10 mouse cellular contexts compared by ENCODE assay signal in the genomic region with DNA sequence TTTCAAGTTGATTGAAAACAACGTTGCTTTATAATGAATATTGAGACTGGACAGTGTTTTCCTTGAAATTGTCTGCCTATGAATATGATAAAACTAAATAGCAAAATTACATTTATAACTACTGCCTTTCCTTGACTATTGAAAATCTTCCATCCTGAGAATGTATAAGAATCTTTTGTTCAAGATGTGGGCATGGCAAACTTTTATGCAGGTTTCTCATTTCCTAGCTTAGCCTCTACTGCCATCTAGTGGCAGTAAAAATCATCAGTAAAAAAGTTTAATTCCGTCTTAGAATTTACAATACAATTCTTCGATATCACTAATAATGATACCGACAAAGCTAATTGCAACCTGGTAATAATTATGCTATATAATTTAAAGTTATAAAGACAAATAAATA.
DNase-seq lines count a peak whose midpoint lies in the region; ATAC-seq and TF ChIP-seq lines count a peak whose summit lies in the region.
"Had no signal": no experiment of that assay in that cellular context is flagged by ENCODE, and none has a peak within 500 bp of the region (broad histone marks: within the 10 kb centered on the region; RNA-seq: fewer than 3 reads in every experiment).

No protein-coding gene starts in this region.

- peak; percentile 41 for ATAC-seq in forebrain, embryonic 14.5 days
- no peak for ATAC-seq in limb, embryonic 14.5 days (ENCODE audit: low FRiP score, low read depth)
- ATAC-seq in Patski, result no peak
- ATAC-seq in midbrain, embryonic 15.5 days (replicated peaks), result peak; percentile 53
- ATAC-seq: intestine, embryonic 16.5 days had no signal

- H3K4me1 ChIP-seq in forebrain, embryonic 14.5 days (ENCODE audit: control insufficient read depth, insufficient read depth, low read length), result no peaks in the 10 kb centered on the region
- no peaks in the 10 kb centered on the region for H3K4me1 ChIP-seq in forebrain, embryonic 10.5 days
- H3K4me1 ChIP-seq in limb, embryonic 14.5 days (ENCODE audit: control insufficient read depth, insufficient read depth, low read length), result no peaks in the 10 kb centered on the region
- no peaks in the 10 kb centered on the region for H3K4me1 ChIP-seq in limb, embryonic 10.5 days
- H3K4me1 ChIP-seq in midbrain, embryonic 15.5 days, result 0 out of 2 replicates have a peak, but pooled peaks cover 4% of the 10 kb centered on the region

- in situ Hi-C loops in Patski (cut with MboI; ENCODE audit: low pct_unique_long_range_greater_than_20kb), result loop anchor here (10.0 to 25.0 kb wide), 2 partner anchors 1238 to 1520 kb away; no protein-coding TSS in a partner anchor

- DNase-seq in forebrain, embryonic 14.5 days (ENCODE audit: low spot score), result peak; percentile 87
- DNase-seq in forebrain, embryonic 10.5 days (ENCODE audit: extremely low spot score, low spot score), result no peak
- DNase-seq in limb, embryonic 14.5 days (ENCODE audit: low spot score), result peak; percentile 40
- no peak for DNase-seq in limb, embryonic 10.5 days (ENCODE audit: low spot score)
- DNase-seq in Patski (ENCODE audit: low read depth, low spot score), result no peak
- DNase-seq in urinary bladder, postnatal 36 days (ENCODE audit: low spot score in 2 of 2), result no peak
- no peak for DNase-seq in thymus, adult 18-20 months

- no peak overlapping the region for H3K4me3 ChIP-seq in forebrain, embryonic 14.5 days (ENCODE audit: low read depth, low read length)
- no peak overlapping the region for H3K4me3 ChIP-seq in forebrain, embryonic 10.5 days
- H3K4me3 ChIP-seq in limb, embryonic 14.5 days (replicated peaks; ENCODE audit: low read length), result no peak overlapping the region
- no peak overlapping the region for H3K4me3 ChIP-seq in limb, embryonic 10.5 days
- no peak overlapping the region for H3K4me3 ChIP-seq in midbrain, embryonic 15.5 days
- H3K4me3 ChIP-seq: erythroblast, embryonic 14.5 days had no signal

- CTCF ChIA-PET in Patski (lab: Charles Lee), result interaction anchor here (1.0 to 1.2 kb wide), 3 partner anchors 10 to 1359 kb away, joined by 3 to 4 read pairs (median 3); no protein-coding TSS in a partner anchor

- H3K27me3 ChIP-seq in forebrain, embryonic 14.5 days (replicated peaks; ENCODE audit: control insufficient read depth, insufficient read depth, low read length), result no peaks in the 10 kb centered on the region
- H3K27me3 ChIP-seq in forebrain, embryonic 10.5 days (ENCODE audit: poor library complexity, severe bottlenecking), result no peaks in the 10 kb centered on the region
- H3K27me3 ChIP-seq in limb, embryonic 14.5 days (ENCODE audit: control insufficient read depth, insufficient read depth, low read length), result no peaks in the 10 kb centered on the region
- H3K27me3 ChIP-seq in limb, embryonic 10.5 days (ENCODE audit: low read depth, poor library complexity, severe bottlenecking), result no peaks in the 10 kb centered on the region
- H3K27me3 ChIP-seq in Patski, result peaks cover 50% of the 10 kb centered on the region
- no peaks in the 10 kb centered on the region for H3K27me3 ChIP-seq in midbrain, embryonic 15.5 days (replicated peaks)

- no peaks in the 10 kb centered on the region for H3K36me3 ChIP-seq in forebrain, embryonic 14.5 days (ENCODE audit: control insufficient read depth, insufficient read depth, low read length)
- H3K36me3 ChIP-seq in forebrain, embryonic 10.5 days (replicated peaks), result no peaks in the 10 kb centered on the region
- no peaks in the 10 kb centered on the region for H3K36me3 ChIP-seq in limb, embryonic 14.5 days (ENCODE audit: control insufficient read depth, insufficient read depth, low read length)
- no peaks in the 10 kb centered on the region for H3K36me3 ChIP-seq in limb, embryonic 10.5 days
- H3K36me3 ChIP-seq in midbrain, embryonic 15.5 days (replicated peaks), result no peaks in the 10 kb centered on the region

- no peak overlapping the region for H3K9ac ChIP-seq in forebrain, embryonic 14.5 days (ENCODE audit: low read length)
- H3K9ac ChIP-seq in limb, embryonic 14.5 days (ENCODE audit: low read depth, low read length, severe bottlenecking), result no peak overlapping the region
- no peak overlapping the region for H3K9ac ChIP-seq in midbrain, embryonic 15.5 days

- H3K9me3 ChIP-seq in forebrain, embryonic 14.5 days (replicated peaks; ENCODE audit: control insufficient read depth, low read length), result no peaks in the 10 kb centered on the region
- H3K9me3 ChIP-seq in forebrain, embryonic 10.5 days, result no peaks in the 10 kb centered on the region
- no peaks in the 10 kb centered on the region for H3K9me3 ChIP-seq in limb, embryonic 14.5 days (ENCODE audit: control insufficient read depth, low read length)
- no peaks in the 10 kb centered on the region for H3K9me3 ChIP-seq in limb, embryonic 10.5 days (replicated peaks)
- no peaks in the 10 kb centered on the region for H3K9me3 ChIP-seq in midbrain, embryonic 15.5 days

- POLR2A ChIA-PET in Patski (lab: Charles Lee), result no interaction called here

- no peak overlapping the region for H3K4me2 ChIP-seq in forebrain, embryonic 14.5 days (ENCODE audit: low read length)
- H3K4me2 ChIP-seq in limb, embryonic 14.5 days (replicated peaks; ENCODE audit: low read depth, low read length, severe bottlenecking), result no peak overlapping the region
- no peak overlapping the region for H3K4me2 ChIP-seq in midbrain, embryonic 15.5 days

- 44% methylated on average over 4 of the region's 4 CpGs for WGBS in forebrain, embryonic 14.5 days
- WGBS in forebrain, embryonic 10.5 days, result 59% methylated on average over 4 of the region's 4 CpGs
- 44% methylated on average over 4 of the region's 4 CpGs for WGBS in limb, embryonic 14.5 days
- 55% methylated on average over 4 of the region's 4 CpGs for WGBS in limb, embryonic 10.5 days
- WGBS in midbrain, embryonic 15.5 days, result 42% methylated on average over 4 of the region's 4 CpGs

- peak; percentile 60 for TF ChIP-seq CTCF in Patski (IDR thresholded peaks at IDR 0.05)

- no peak for TF ChIP-seq POLR2A in limb, embryonic 14.5 days (IDR thresholded peaks at IDR 0.05; ENCODE audit: borderline replicate concordance, extremely low read depth, insufficient read depth, insufficient read length)

- H3K27ac ChIP-seq in forebrain, embryonic 14.5 days (ENCODE audit: low read depth, low read length), result no peak overlapping the region
- H3K27ac ChIP-seq in forebrain, embryonic 10.5 days, result no peak overlapping the region
- H3K27ac ChIP-seq in limb, embryonic 14.5 days (replicated peaks; ENCODE audit: low read depth, low read length), result no peak overlapping the region
- no peak overlapping the region for H3K27ac ChIP-seq in limb, embryonic 10.5 days
- H3K27ac ChIP-seq in midbrain, embryonic 15.5 days, result no peak overlapping the region

Comparison
In these comparisons a context has a peak if more than half of its experiments do, and no peak if none do; other contexts are left out.
1. DNase-seq: peak in forebrain, embryonic 14.5 days (single experiment) and limb, embryonic 14.5 days (single experiment); none in forebrain, embryonic 10.5 days (single experiment), limb, embryonic 10.5 days (single experiment), Patski (single experiment), urinary bladder, postnatal 36 days (0 of 2) and thymus, adult 18-20 months (0 of 2).
2. ATAC-seq: peak in forebrain, embryonic 14.5 days (single experiment) and midbrain, embryonic 15.5 days (single experiment); none in limb, embryonic 14.5 days (single experiment) and Patski (single experiment).